Mouse (Mus musculus) lung, embryonic 16.5 days (tissue): Measurements from ENCODE around the gene Brix1. TPM values are rescaled to one million over a fixed set of nuclear protein-coding genes. Genes with fewer than 3 reads are reported as not detected.

Experiments used
- ATAC-seq: fragments of 200-750 bp; cut with Nextera tagmentation; 2 replicates; pipeline ENCODE4 v1.8.0; 2017; ENCODE audit warnings: low read depth, mild to moderate bottlenecking, moderate library complexity
- H3K27ac ChIP-seq: fragments of 300-500 bp; sonication (generic); 2 replicates; pipeline ENCODE4 v1.5.1; 2014; ENCODE audit warnings: mild to moderate bottlenecking, control low read depth, low read length
- H3K27me3 ChIP-seq: fragments of 300-500 bp; sonication (generic); 2 replicates; pipeline ENCODE4 v1.6.1; 2014; ENCODE audit warnings: low read depth, low read length, mixed read lengths; ENCODE audit not compliant: control insufficient read depth, insufficient read depth
- H3K36me3 ChIP-seq: fragments of 300-500 bp; sonication (generic); 2 replicates; pipeline ENCODE4 v1.6.1; 2014; ENCODE audit warnings: low read length; ENCODE audit not compliant: control insufficient read depth, insufficient read depth
- H3K4me1 ChIP-seq: fragments of 300-500 bp; sonication (generic); replicated peaks from 2 replicates; pipeline ENCODE4 v1.6.1; 2014; ENCODE audit warnings: low read length, mixed read lengths; ENCODE audit not compliant: control insufficient read depth, insufficient read depth
- H3K4me2 ChIP-seq: fragments of 300-500 bp; sonication (generic); 2 replicates; pipeline ENCODE4 v1.6.1; 2014; ENCODE audit warnings: low read depth, low read length, control low read depth
- H3K4me3 ChIP-seq: fragments of 300-500 bp; sonication (generic); 2 replicates; pipeline ENCODE4 v1.5.1; 2014; ENCODE audit warnings: mild to moderate bottlenecking, low read length, control low read depth
- H3K9ac ChIP-seq: fragments of 300-500 bp; sonication (generic); 2 replicates; pipeline ENCODE4 v1.6.1; 2014; ENCODE audit warnings: low read length, control low read depth
- H3K9me3 ChIP-seq: fragments of 300-500 bp; sonication (generic); 2 replicates; pipeline ENCODE4 v1.6.1; 2016; ENCODE audit warnings: low read length; ENCODE audit not compliant: control insufficient read depth
- whole genome bisulfite sequencing: fragments of 180-500 bp; shearing (Covaris S2); extraction: QIAGEN DNeasy Blood & Tissue Kit; methylation state at CpG from one replicate; pipeline ENCODE4 v1.1.7; 2014; 5-methylcytosine and 5-hydroxymethylcytosine counted together
- polyA plus RNA-seq: library from polyadenylated mRNA; unstranded; fragments of >200 nt; fragmentation: Nextera tagmentation; extraction: Ambion mirVana; gene quantifications from 2 replicates; pipeline ENCODE4 v1.2.1, GENCODE M21; 2015

Brix1 gene
- polyA plus RNA-seq, 1 experiment from 2014 or later = 99.6 TPM

DNA sequence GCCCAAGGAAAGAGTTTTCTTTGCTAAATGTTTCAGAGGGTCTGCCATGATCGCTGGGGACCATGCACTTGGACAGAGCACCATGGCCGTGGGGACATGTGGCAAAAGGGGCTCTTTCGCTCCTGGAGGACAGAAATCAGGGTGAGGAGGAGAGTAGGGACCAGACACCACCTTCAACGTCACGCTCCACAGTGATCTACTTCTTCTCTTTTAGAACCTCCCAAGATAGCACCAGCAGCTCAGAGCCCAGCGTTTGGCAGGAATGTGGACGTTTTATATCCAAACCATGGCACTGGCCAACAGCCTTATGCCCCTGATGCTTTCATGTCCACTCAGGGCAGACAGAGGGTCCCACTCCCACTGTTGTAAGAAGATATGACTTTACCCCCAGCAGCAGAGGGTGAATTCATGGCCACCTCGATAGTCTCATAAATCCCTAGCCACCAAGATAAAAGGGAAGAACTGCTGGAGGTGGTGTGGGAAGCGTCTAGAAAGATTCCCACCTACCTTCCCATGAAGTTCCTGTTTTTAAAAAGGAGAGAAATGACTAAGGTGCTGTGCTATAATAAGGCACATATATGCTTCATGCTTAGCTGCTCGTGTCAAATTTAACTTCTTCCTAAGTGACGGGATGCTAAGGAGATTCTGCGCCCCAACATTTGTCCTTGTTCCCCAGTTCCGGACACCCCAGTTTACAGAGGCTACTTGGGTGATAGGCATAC, 59.0 kb downstream of the Brix1 start:
- Histone ChIP-seq H3K9ac (no peak overlapping the region), H3K27me3 (no peaks in the 10 kb centered on the region)
- 88% methylated on average over 13 of the region's 13 CpGs for WGBS

DNA sequence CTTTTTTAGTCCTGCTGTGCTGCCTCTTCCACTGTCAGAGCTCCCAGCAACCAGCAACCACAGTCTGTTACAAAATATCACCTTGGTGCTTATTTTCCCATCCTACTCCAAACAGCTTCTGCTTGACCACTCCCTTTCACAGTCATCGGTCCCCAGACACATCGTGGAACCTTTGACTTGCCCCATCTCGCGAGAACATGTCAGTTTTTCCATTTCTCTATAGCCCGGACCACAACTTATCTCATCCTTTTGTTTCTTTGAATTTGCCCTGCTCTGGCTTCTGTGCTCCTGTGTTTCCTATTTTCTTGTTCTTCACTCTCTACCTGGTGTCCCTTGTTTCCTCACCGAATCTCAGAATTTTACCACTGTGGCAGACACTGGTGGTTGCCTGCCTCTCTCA, 59.6 kb downstream of the Brix1 start:
- H3K36me3 ChIP-seq = no peaks in the 10 kb centered on the region
- no peaks in the 10 kb centered on the region for H3K4me1 ChIP-seq
- H3K9ac ChIP-seq = no peak overlapping the region
- no peak overlapping the region for H3K4me3 ChIP-seq
- WGBS = 91% methylated on average over 6 of the region's 6 CpGs
- H3K4me2 ChIP-seq = no peak overlapping the region
- no peaks in the 10 kb centered on the region for H3K9me3 ChIP-seq
- no peak for ATAC-seq
- no peaks in the 10 kb centered on the region for H3K27me3 ChIP-seq
- no peak overlapping the region for H3K27ac ChIP-seq

More for the DNA sequence above, 59.0 kb downstream of the Brix1 start:
- Histone ChIP-seq H3K4me1 (no peaks in the 10 kb centered on the region), H3K36me3 (no peaks in the 10 kb centered on the region), H3K27ac (no peak overlapping the region), H3K9me3 (no peaks in the 10 kb centered on the region), H3K4me3 (no peak overlapping the region), H3K4me2 (no peak overlapping the region)
- ATAC-seq = no peak

Other genes starting within 250 kb of the Brix1 start
- gene Gm21973, start 160.6 kb downstream of the Brix1 start, polyA plus RNA-seq = not detected in 2 replicates
- 0.09 and 0.28 TPM in 2 replicates for gene Agxt2, start 127.4 kb downstream of the Brix1 start, polyA plus RNA-seq
- 6.9 and 7.7 TPM in 2 replicates for gene Dnajc21, start 15.4 kb downstream of the Brix1 start, polyA plus RNA-seq
- 29.6 and 31.6 TPM in 2 replicates for gene Rad1, start 71 bp upstream of the Brix1 start, polyA plus RNA-seq
- not detected in 2 replicates for gene Ttc23l, start 72.7 kb upstream of the Brix1 start, polyA plus RNA-seq
- gene Rai14, start 228.7 kb upstream of the Brix1 start, polyA plus RNA-seq = 80.9 and 84.2 TPM in 2 replicates